Mouse (Mus musculus) lung, postnatal 14 days (tissue): ENCODE measurements around the gene Thap2.
A peak's percentile ranks its signal among the peaks of the same experiment; 100 is the strongest.

Experiments used
- DNase-seq: peaks from one replicate; pipeline ENCODE4 v3.0.0; 2021

Gene Thap2

GRCm38 (mm10) chr10:115384221-115385017 is at the start of gene Thap2, which contains the start of gene Zfc3h1:
Gene Thap2 (minus strand): TSS chr10:115384443.
Gene Zfc3h1 (plus strand): TSS chr10:115384959.
- peak; percentile 98 for DNase-seq

- no peak for DNase-seq
Measured at GRCm38 (mm10) chr10:115425351-115425750, 41.1 kb upstream of the Thap2 start.

- DNase-seq, result no peak
Measured at GRCm38 (mm10) chr10:115421976-115422375, 37.7 kb upstream of the Thap2 start.

GRCm38 (mm10) chr10:115414056-115414455 is 29.8 kb upstream of the Thap2 start:
- no peak for DNase-seq

GRCm38 (mm10) chr10:115413496-115413895 is 29.3 kb upstream of the Thap2 start:
- no peak for DNase-seq

- peak; percentile 55 for DNase-seq
Measured at GRCm38 (mm10) chr10:115406393-115406792, 22.1 kb upstream of the Thap2 start.

GRCm38 (mm10) chr10:115391896-115392295 is 7.7 kb upstream of the Thap2 start:
- no peak for DNase-seq

GRCm38 (mm10) chr10:115391076-115391475 is 6.8 kb upstream of the Thap2 start:
- no peak for DNase-seq

GRCm38 (mm10) chr10:115387891-115388290 is 3.6 kb upstream of the Thap2 start:
- no peak for DNase-seq

GRCm38 (mm10) chr10:115385018-115386002 is 1.1 kb upstream of the Thap2 start:
- DNase-seq, result peak; percentile 63

GRCm38 (mm10) chr10:115383644-115384220 is 511 bp downstream of the Thap2 start:
- DNase-seq, result no peak

- DNase-seq, result no peak
Measured at GRCm38 (mm10) chr10:115382846-115383643, 1.2 kb downstream of the Thap2 start.

GRCm38 (mm10) chr10:115381506-115382084 is 2.6 kb downstream of the Thap2 start:
- DNase-seq, result no peak

GRCm38 (mm10) chr10:115363151-115363550 is 21.1 kb downstream of the Thap2 start:
- no peak for DNase-seq

- no peak for DNase-seq
Measured at GRCm38 (mm10) chr10:115362623-115362964, 21.6 kb downstream of the Thap2 start.

GRCm38 (mm10) chr10:115361840-115362622 is 22.2 kb downstream of the Thap2 start, which contains the start of gene Tmem19:
Gene Tmem19 (minus strand): TSS chr10:115362501.
- peak; percentile 97 for DNase-seq

- DNase-seq, result no peak
Measured at GRCm38 (mm10) chr10:115359066-115359465, 25.2 kb downstream of the Thap2 start.

- no peak for DNase-seq
Measured at GRCm38 (mm10) chr10:115358216-115358919, 25.9 kb downstream of the Thap2 start.

- DNase-seq, result no peak
Measured at GRCm38 (mm10) chr10:115356106-115356505, 28.1 kb downstream of the Thap2 start.

- DNase-seq, result no peak
Measured at GRCm38 (mm10) chr10:115355016-115355415, 29.2 kb downstream of the Thap2 start.
